Mouse (Mus musculus) lung, embryonic 14.5 days (tissue): ENCODE results near the gene Padi6. TPM values are rescaled to one million over a fixed set of nuclear protein-coding genes. Genes with fewer than 3 reads are reported as not detected.

ENCODE experiments used
- ATAC-seq: fragments of 200-750 bp; cut with Nextera tagmentation; 2 replicates; pipeline ENCODE4 v1.8.0; 2017; ENCODE audit warnings: mild to moderate bottlenecking, moderate TSS enrichment, moderate library complexity; ENCODE audit not compliant: insufficient read depth
- DNase-seq: peaks from one replicate; pipeline ENCODE4 v3.0.0-alpha.2; 2015
- H3K27ac ChIP-seq: fragments of 300-500 bp; sonication (generic); 2 replicates; pipeline ENCODE4 v1.5.1; 2014; ENCODE audit warnings: low read depth, mild to moderate bottlenecking, moderate library complexity
- H3K27me3 ChIP-seq: fragments of 300-500 bp; sonication (generic); 2 replicates; pipeline ENCODE4 v1.6.1; 2014; ENCODE audit warnings: low read length, control low read depth; ENCODE audit not compliant: insufficient read depth
- H3K36me3 ChIP-seq: fragments of 300-500 bp; sonication (generic); 2 replicates; pipeline ENCODE4 v1.6.1; 2014; ENCODE audit warnings: control low read depth; ENCODE audit not compliant: insufficient read depth
- H3K4me1 ChIP-seq: fragments of 300-500 bp; sonication (generic); 2 replicates; pipeline ENCODE4 v1.6.1; 2014; ENCODE audit warnings: antibody characterized with exemption, control low read depth; ENCODE audit not compliant: insufficient read depth
- H3K4me2 ChIP-seq: fragments of 300-500 bp; sonication (generic); 2 replicates; pipeline ENCODE4 v1.6.1; 2014; ENCODE audit warnings: mild to moderate bottlenecking
- H3K4me3 ChIP-seq: fragments of 300-500 bp; sonication (generic); 2 replicates; pipeline ENCODE4 v1.5.1; 2014; ENCODE audit warnings: low read depth, low read length
- H3K9ac ChIP-seq: fragments of 300-500 bp; sonication (generic); 2 replicates; pipeline ENCODE4 v1.6.1; 2014
- H3K9me3 ChIP-seq: fragments of 300-500 bp; sonication (generic); 2 replicates; pipeline ENCODE4 v1.6.1; 2016; ENCODE audit warnings: low read depth, low read length, control low read depth
- CTCF ChIP-seq: IDR thresholded peaks from 2 replicates; pipeline ENCODE4 v1.5.1; 2016; ENCODE audit warnings: antibody characterized with exemption, low read depth
- WGBS: fragments of 180-500 bp; shearing (Covaris S2); extraction: QIAGEN DNeasy Blood & Tissue Kit; methylation state at CpG from one replicate; pipeline ENCODE4 v1.1.7; 2014; 5-methylcytosine and 5-hydroxymethylcytosine counted together
- polyA plus RNA-seq: library from polyadenylated mRNA; unstranded; fragments of >200 nt; fragmentation: Nextera tagmentation; extraction: Ambion mirVana; gene quantifications from 2 replicates; pipeline ENCODE4 v1.2.1, GENCODE M21; 2014

The Padi6 gene
- polyA plus RNA-seq, 1 experiment from 2014 or later = not detected

- no peak for TF ChIP-seq CTCF
- Histone ChIP-seq H3K36me3 (no peaks in the 10 kb centered on the region), H3K9me3 (no peaks in the 10 kb centered on the region), H3K4me3 (no peak overlapping the region), H3K27ac (no peak overlapping the region), H3K4me2 (no peak overlapping the region), H3K9ac (no peak overlapping the region), H3K27me3 (no peaks in the 10 kb centered on the region), H3K4me1 (no peaks in the 10 kb centered on the region)
- DNase-seq (no peak), ATAC-seq (no peak)
- 72% methylated on average over 7 of the region's 7 CpGs for WGBS
These were observed 9.6 kb downstream of the Padi6 start for GRCm38 (mm10) chr4:140732871-140733270.

- no peak for ATAC-seq
- H3K27ac ChIP-seq = no peak overlapping the region
- no peak overlapping the region for H3K4me3 ChIP-seq
- H3K9me3 ChIP-seq = no peaks in the 10 kb centered on the region
- TF ChIP-seq CTCF = peak; percentile 42
- no peak for DNase-seq
- H3K4me2 ChIP-seq = no peak overlapping the region
- WGBS = 72% methylated on average over 4 of the region's 4 CpGs
- no peaks in the 10 kb centered on the region for H3K36me3 ChIP-seq
- H3K9ac ChIP-seq = no peak overlapping the region
- H3K4me1 ChIP-seq = no peaks in the 10 kb centered on the region
- H3K27me3 ChIP-seq = no peaks in the 10 kb centered on the region
These were observed 10.8 kb downstream of the Padi6 start for GRCm38 (mm10) chr4:140731654-140732053.

GRCm38 (mm10) chr4:140726907-140727306, 15.5 kb downstream of the Padi6 start:
- WGBS = 83% methylated on average over 12 of the region's 12 CpGs
- ATAC-seq (no peak), DNase-seq (no peak)
- no peak for TF ChIP-seq CTCF
- Histone ChIP-seq H3K27me3 (no peaks in the 10 kb centered on the region), H3K4me3 (no peak overlapping the region), H3K9me3 (no peaks in the 10 kb centered on the region), H3K9ac (no peak overlapping the region), H3K36me3 (peaks cover 34% of the 10 kb centered on the region), H3K4me2 (no peak overlapping the region), H3K4me1 (no peaks in the 10 kb centered on the region), H3K27ac (no peak overlapping the region)

GRCm38 (mm10) chr4:140724739-140725138, 17.7 kb downstream of the Padi6 start:
- Histone ChIP-seq H3K9me3 (no peaks in the 10 kb centered on the region), H3K4me1 (no peaks in the 10 kb centered on the region), H3K27me3 (no peaks in the 10 kb centered on the region), H3K4me3 (no peak overlapping the region), H3K36me3 (peaks cover 56% of the 10 kb centered on the region), H3K9ac (no peak overlapping the region), H3K27ac (no peak overlapping the region), H3K4me2 (no peak overlapping the region)
- 63% methylated on average over 6 of the region's 6 CpGs for WGBS
- no peak for TF ChIP-seq CTCF
- no peak for DNase-seq
- ATAC-seq = no peak

- Histone ChIP-seq H3K9me3 (no peaks in the 10 kb centered on the region), H3K4me1 (no peaks in the 10 kb centered on the region), H3K4me2 (no peak overlapping the region), H3K9ac (no peak overlapping the region), H3K4me3 (no peak overlapping the region), H3K27ac (no peak overlapping the region), H3K36me3 (peaks cover 65% of the 10 kb centered on the region), H3K27me3 (no peaks in the 10 kb centered on the region)
- peak; percentile 82 for TF ChIP-seq CTCF
- DNase-seq (peak; percentile 76), ATAC-seq (peak; percentile 54)
- 46% methylated on average over 5 of the region's 5 CpGs for WGBS
These were observed 18.6 kb downstream of the Padi6 start for GRCm38 (mm10) chr4:140723801-140724200.

- Histone ChIP-seq H3K4me1 (no peaks in the 10 kb centered on the region), H3K4me2 (no peak overlapping the region), H3K27me3 (no peaks in the 10 kb centered on the region), H3K9ac (no peak overlapping the region), H3K9me3 (no peaks in the 10 kb centered on the region), H3K4me3 (no peak overlapping the region), H3K36me3 (peaks cover 72% of the 10 kb centered on the region), H3K27ac (no peak overlapping the region)
- no peak for TF ChIP-seq CTCF
- ATAC-seq (no peak), DNase-seq (no peak)
- WGBS = 74% methylated on average over 9 of the region's 9 CpGs
These were observed 19.3 kb downstream of the Padi6 start for GRCm38 (mm10) chr4:140723192-140723591.

- H3K4me3 ChIP-seq = no peak overlapping the region
- no peak for ATAC-seq
- peaks cover 76% of the 10 kb centered on the region for H3K36me3 ChIP-seq
- no peak overlapping the region for H3K9ac ChIP-seq
- WGBS = 66% methylated on average over 9 of the region's 9 CpGs
- no peaks in the 10 kb centered on the region for H3K4me1 ChIP-seq
- no peak overlapping the region for H3K4me2 ChIP-seq
- no peak for DNase-seq
- no peak for TF ChIP-seq CTCF
- no peak overlapping the region for H3K27ac ChIP-seq
- H3K27me3 ChIP-seq = no peaks in the 10 kb centered on the region
- H3K9me3 ChIP-seq = no peaks in the 10 kb centered on the region
These were observed 19.7 kb downstream of the Padi6 start for GRCm38 (mm10) chr4:140722710-140723109.

- Histone ChIP-seq H3K27ac (no peak overlapping the region), H3K9ac (no peak overlapping the region), H3K9me3 (no peaks in the 10 kb centered on the region), H3K4me2 (no peak overlapping the region), H3K4me1 (no peaks in the 10 kb centered on the region), H3K36me3 (peaks cover 83% of the 10 kb centered on the region), H3K4me3 (no peak overlapping the region), H3K27me3 (no peaks in the 10 kb centered on the region)
- ATAC-seq (no peak), DNase-seq (no peak)
- TF ChIP-seq CTCF = no peak
- 67% methylated on average over 20 of the region's 20 CpGs for WGBS
These were observed 20.4 kb downstream of the Padi6 start for GRCm38 (mm10) chr4:140721968-140722490.
